Mouse (Mus musculus) midbrain, postnatal 0 days (tissue): ENCODE measurements around the gene Ppox. TPM values are rescaled to one million over a fixed set of nuclear protein-coding genes. Genes with fewer than 3 reads are reported as not detected.

Source experiments
- ATAC-seq: fragments of 200-750 bp; cut with Nextera tagmentation; 2 replicates; pipeline ENCODE4 v1.8.0; 2017; ENCODE audit warnings: moderate number of reproducible peaks, mild to moderate bottlenecking, moderate TSS enrichment, moderate library complexity; ENCODE audit not compliant: low FRiP score
- DNase-seq: peaks from one replicate; pipeline ENCODE4 v3.0.0-alpha.2; 2015; ENCODE audit warnings: low spot score
- H3K27ac ChIP-seq: fragments of 300-500 bp; sonication (generic); 2 replicates; pipeline ENCODE4 v1.5.1; 2014; ENCODE audit warnings: low read depth, mild to moderate bottlenecking, low read length, mixed read lengths
- H3K27me3 ChIP-seq: fragments of 300-500 bp; sonication (generic); 2 replicates; pipeline ENCODE4 v1.6.1; 2014; ENCODE audit warnings: low read length, control low read depth, mixed read lengths; ENCODE audit not compliant: insufficient read depth
- H3K36me3 ChIP-seq: fragments of 300-500 bp; sonication (generic); 2 replicates; pipeline ENCODE4 v1.6.1; 2014; ENCODE audit warnings: low read length, control low read depth, mixed read lengths; ENCODE audit not compliant: insufficient read depth
- H3K4me1 ChIP-seq: fragments of 300-500 bp; sonication (generic); 2 replicates; pipeline ENCODE4 v1.6.1; 2014; ENCODE audit warnings: mild to moderate bottlenecking, control low read depth, antibody characterized with exemption, low read length, mixed read lengths; ENCODE audit not compliant: insufficient read depth
- H3K4me2 ChIP-seq: fragments of 300-500 bp; sonication (generic); 2 replicates; pipeline ENCODE4 v1.6.1; 2014; ENCODE audit warnings: low read depth, mild to moderate bottlenecking, low read length, mixed read lengths; ENCODE audit not compliant: poor library complexity, severe bottlenecking
- H3K4me3 ChIP-seq: fragments of 300-500 bp; sonication (generic); 2 replicates; pipeline ENCODE4 v1.5.1; 2014; ENCODE audit warnings: low read depth, mild to moderate bottlenecking, low read length, moderate library complexity
- H3K9ac ChIP-seq: fragments of 300-500 bp; sonication (generic); replicated peaks from 2 replicates; pipeline ENCODE4 v1.6.1; 2014; ENCODE audit warnings: mild to moderate bottlenecking, low read length, moderate library complexity, mixed read lengths; ENCODE audit not compliant: poor library complexity, severe bottlenecking
- H3K9me3 ChIP-seq: fragments of 300-500 bp; sonication (generic); 2 replicates; pipeline ENCODE4 v1.6.1; 2016; ENCODE audit warnings: low read length, control low read depth
- CTCF ChIP-seq: IDR thresholded peaks from 2 replicates; pipeline ENCODE4 v1.5.1; 2016; ENCODE audit warnings: antibody characterized with exemption, mild to moderate bottlenecking
- WGBS: fragments of 180-500 bp; shearing (Covaris S2); extraction: QIAGEN DNeasy Blood & Tissue Kit; methylation state at CpG from one replicate; pipeline ENCODE4 v1.1.7; 2014; 5-methylcytosine and 5-hydroxymethylcytosine counted together
- polyA plus RNA-seq: library from polyadenylated mRNA; unstranded; fragments of >200 nt; fragmentation: Nextera tagmentation; extraction: Ambion mirVana; gene quantifications from 2 replicates; pipeline ENCODE4 v1.2.1, GENCODE M21; 2015
- total RNA-seq: library from RNA; depleted of rRNA; stranded (reverse); fragments of >200 nt; gene quantifications from 2 replicates; pipeline ENCODE4 v1.2.3, GENCODE M21; 2014

Gene Ppox
- total and polyA plus RNA-seq, 2 experiments from 2014 or later: 31.3 to 45.9 TPM

DNA sequence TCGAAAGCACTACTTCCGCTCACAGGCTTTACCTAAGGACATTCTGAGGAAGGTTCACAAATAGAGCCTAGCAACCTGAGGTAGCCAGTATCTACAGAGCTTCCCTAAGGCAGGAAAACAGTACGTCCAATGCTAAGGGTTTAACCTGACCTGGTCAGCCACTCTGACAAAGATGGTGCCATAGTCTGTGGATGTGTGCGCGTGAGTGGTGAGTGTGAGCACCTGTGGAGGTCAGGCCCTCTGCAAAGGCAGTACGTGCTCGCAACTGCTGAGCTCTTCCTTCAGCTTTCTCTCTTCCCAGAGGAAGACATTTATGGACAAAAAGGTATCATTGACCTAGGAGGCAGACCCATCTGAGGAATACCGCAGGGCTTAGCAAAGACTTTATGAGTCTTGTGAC lies 2.5 kb downstream of the Ppox start:
- H3K4me3 ChIP-seq: no peak overlapping the region
- H3K9ac ChIP-seq: no peak overlapping the region
- peaks cover 3% of the 10 kb centered on the region; the same call in 1 of the 2 replicates for H3K4me1 ChIP-seq
- ATAC-seq (no peak), DNase-seq (no peak)
- 94% methylated on average over 8 of the region's 8 CpGs for WGBS
- no peaks in the 10 kb centered on the region for H3K9me3 ChIP-seq
- TF ChIP-seq CTCF: no peak
- no peak overlapping the region for H3K4me2 ChIP-seq
- H3K27me3 ChIP-seq: no peaks in the 10 kb centered on the region
- H3K36me3 ChIP-seq: peaks cover 53% of the 10 kb centered on the region
- no peak overlapping the region for H3K27ac ChIP-seq

DNA sequence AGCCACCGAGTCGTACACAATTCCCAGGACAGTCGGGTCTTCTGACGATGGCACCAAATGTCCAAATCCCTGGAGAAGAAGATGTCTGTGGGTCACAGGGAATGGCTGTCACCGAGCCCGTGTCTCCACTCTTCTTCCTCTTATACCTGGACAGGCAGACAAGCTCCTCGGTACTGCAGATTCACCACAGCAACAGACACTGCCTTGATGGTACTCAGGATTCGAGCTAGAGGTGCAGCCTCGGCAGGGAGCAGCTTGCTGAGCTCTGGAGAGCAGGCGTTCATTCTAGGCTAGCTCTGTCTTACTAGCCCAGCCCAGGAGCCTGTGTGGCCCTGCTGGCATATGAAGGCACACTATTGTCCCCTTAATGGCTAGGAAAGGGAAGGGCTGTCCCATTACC lies 3.2 kb downstream of the Ppox start:
- 83% methylated on average over 10 of the region's 10 CpGs for WGBS
- TF ChIP-seq CTCF: no peak
- no peak overlapping the region for H3K9ac ChIP-seq
- H3K4me3 ChIP-seq: no peak overlapping the region
- H3K9me3 ChIP-seq: no peaks in the 10 kb centered on the region
- H3K27ac ChIP-seq: no peak overlapping the region
- H3K4me2 ChIP-seq: no peak overlapping the region
- peaks cover 3% of the 10 kb centered on the region; the same call in 1 of the 2 replicates for H3K4me1 ChIP-seq
- no peak for DNase-seq
- H3K27me3 ChIP-seq: no peaks in the 10 kb centered on the region
- peaks cover 53% of the 10 kb centered on the region for H3K36me3 ChIP-seq
- ATAC-seq: no peak

DNA sequence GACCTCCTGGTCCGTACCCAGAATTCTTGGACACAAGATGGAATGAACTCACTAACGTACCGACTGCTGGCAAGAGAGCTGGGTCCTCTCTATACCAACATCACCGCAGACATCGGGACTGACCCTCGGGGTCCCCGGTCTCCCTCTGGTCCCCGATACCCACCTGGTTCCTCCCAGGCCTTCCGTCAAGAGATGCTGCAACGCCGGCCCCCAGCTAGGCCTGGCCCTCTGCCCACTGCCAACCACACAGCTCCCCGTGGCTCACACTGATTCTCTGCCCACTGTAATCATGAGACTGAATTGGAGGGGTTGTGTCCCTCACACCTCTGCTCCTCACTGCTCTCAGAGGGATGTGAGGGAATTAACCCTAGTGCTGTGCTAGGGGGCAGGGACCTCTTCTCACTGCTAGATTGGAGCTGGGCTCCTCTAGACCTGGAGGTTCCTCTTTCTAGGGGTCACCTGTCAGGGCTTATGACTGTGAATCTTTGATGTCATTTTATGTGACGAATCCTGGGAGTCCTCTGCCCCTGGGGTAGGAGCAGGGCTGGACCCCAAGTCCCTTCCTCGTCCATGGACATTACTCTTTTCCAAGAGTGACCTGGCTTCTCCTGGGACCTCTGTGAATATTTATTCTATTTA lies 4.8 kb downstream of the Ppox start:
- Histone ChIP-seq H3K9ac (no peak overlapping the region), H3K9me3 (no peaks in the 10 kb centered on the region), H3K4me2 (no peak overlapping the region), H3K4me1 (peaks cover 8% of the 10 kb centered on the region), H3K27me3 (no peaks in the 10 kb centered on the region), H3K4me3 (no peak overlapping the region), H3K27ac (no peak overlapping the region), H3K36me3 (peaks cover 48% of the 10 kb centered on the region)
- no peak for DNase-seq
- WGBS: 89% methylated on average over 14 of the region's 14 CpGs
- ATAC-seq: no peak
- no peak for TF ChIP-seq CTCF

DNA sequence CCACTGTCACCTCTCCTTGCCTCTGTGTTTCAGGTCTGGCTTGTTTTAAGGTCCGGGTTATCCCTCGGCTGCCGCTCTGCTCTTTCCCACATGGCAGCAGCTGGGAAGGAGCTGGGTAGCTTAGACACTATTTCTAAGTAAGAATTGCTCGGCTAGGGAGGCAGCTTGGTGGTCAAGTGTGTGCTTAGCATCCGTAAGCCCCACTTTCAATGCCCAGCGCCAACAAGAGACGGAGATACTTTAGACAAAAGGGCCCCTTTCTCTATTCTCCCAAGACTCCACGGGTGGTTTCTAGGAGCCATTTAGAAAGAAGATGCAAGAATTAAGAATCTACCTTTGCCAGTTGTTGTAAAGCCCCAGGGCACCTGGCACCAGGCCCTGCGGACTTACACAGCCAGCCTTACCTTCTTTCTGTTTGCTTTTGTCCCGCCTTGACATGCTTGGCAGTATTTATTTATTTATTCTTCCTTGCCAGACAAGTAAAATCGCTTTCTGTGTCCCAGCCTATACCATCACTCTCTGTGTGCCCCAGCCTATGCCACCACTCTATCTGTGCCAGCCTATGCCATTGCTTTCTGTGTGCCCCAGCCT lies 5.7 kb downstream of the Ppox start:
- DNase-seq: no peak
- Histone ChIP-seq H3K27me3 (no peaks in the 10 kb centered on the region), H3K4me3 (no peak overlapping the region), H3K4me1 (peaks cover 12% of the 10 kb centered on the region), H3K27ac (no peak overlapping the region), H3K9ac (no peak overlapping the region), H3K4me2 (no peak overlapping the region), H3K36me3 (peaks cover 48% of the 10 kb centered on the region), H3K9me3 (no peaks in the 10 kb centered on the region)
- TF ChIP-seq CTCF: no peak
- 76% methylated on average over 11 of the region's 11 CpGs for whole genome bisulfite sequencing
- ATAC-seq: no peak

DNA sequence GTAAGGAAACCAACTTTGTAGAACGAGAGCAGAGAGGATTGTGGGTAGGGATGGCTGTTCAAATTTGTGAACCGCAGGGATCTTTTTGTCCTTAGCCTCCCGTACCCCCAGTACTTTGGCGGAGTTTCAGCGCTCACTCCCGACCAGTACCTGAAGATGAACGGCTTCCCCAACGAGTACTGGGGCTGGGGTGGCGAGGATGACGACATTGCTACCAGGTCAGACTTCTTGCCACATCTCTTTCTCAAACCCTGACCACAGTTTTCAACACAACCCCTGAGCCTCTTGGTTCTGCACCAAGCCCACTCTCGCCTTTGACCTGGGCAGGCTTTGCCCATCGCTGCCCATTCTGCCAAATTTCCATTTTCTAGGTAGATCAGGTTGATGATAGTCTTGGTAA lies 6.8 kb downstream of the Ppox start:
- Histone ChIP-seq H3K4me3 (no peak overlapping the region), H3K9ac (no peak overlapping the region), H3K4me2 (no peak overlapping the region), H3K27ac (no peak overlapping the region), H3K4me1 (peaks cover 9% of the 10 kb centered on the region; the same call in 1 of the 2 replicates), H3K36me3 (peaks cover 48% of the 10 kb centered on the region), H3K9me3 (no peaks in the 10 kb centered on the region), H3K27me3 (no peaks in the 10 kb centered on the region)
- TF ChIP-seq CTCF: no peak
- WGBS: 93% methylated on average over 12 of the region's 12 CpGs
- ATAC-seq (no peak), DNase-seq (no peak)

DNA sequence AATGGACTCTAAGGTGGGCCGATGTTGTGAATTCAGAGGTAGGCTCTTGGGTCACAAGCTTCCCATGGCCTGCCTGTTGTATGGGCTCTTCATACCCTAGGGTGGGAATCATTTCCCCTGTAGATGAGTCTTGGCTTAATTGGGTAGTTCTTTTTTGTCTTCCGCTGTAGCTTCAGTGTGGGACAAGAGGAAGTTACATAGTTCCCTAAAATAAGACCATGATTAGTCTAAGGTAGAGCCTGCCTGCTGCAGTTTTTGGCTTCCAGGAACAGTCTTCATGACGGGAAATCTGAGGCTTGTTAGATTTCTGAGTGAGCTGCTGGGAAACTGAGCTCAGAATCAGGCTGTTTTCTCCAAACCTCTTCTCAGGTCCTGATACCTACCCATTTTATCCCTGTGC lies 8.9 kb downstream of the Ppox start:
- 92% methylated on average over 3 of the region's 3 CpGs for WGBS
- Histone ChIP-seq H3K27me3 (no peaks in the 10 kb centered on the region), H3K4me1 (peaks cover 9% of the 10 kb centered on the region; the same call in 1 of the 2 replicates), H3K4me3 (no peak overlapping the region), H3K27ac (no peak overlapping the region), H3K9ac (no peak overlapping the region), H3K4me2 (peak overlapping the region; percentile 89; the same call in 1 of the 2 replicates), H3K36me3 (peaks cover 34% of the 10 kb centered on the region), H3K9me3 (no peaks in the 10 kb centered on the region)
- no peak for TF ChIP-seq CTCF
- DNase-seq (no peak), ATAC-seq (no peak)
